In the genomic region with DNA sequence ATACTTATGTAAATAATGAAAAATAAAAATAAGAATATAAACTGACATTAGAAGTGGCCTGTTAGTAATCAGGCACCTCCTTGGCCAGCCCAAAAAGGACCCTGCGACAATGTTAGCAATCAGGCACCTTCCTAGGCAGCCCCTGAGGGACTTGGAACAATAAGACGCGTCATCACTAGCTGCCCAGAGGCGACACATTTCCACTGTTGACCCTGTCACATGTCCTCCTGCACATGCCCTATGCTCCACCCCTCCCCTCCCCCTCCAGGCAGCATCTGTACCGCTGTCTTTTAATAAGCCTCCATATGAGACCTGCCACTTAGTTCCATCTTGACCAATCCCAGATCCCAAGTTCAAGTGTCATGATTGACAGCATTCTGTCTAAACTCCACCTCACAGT, we compare ENCODE assay signal across 18 mouse cellular contexts.
DNase-seq lines count a peak whose midpoint lies in the region; ATAC-seq and TF ChIP-seq lines count a peak whose summit lies in the region.
"Had no signal": no experiment of that assay in that cellular context is flagged by ENCODE, and none has a peak within 500 bp of the region (broad histone marks: within the 10 kb centered on the region; RNA-seq: fewer than 3 reads in every experiment).

No protein-coding gene starts in this region.

- H3K36me3 ChIP-seq in heart, postnatal 0 days (replicated peaks; ENCODE audit: control insufficient read depth, insufficient read depth, low read length) = no peaks in the 10 kb centered on the region
- no peaks in the 10 kb centered on the region for H3K36me3 ChIP-seq in lung, embryonic 15.5 days
- H3K36me3 ChIP-seq: embryonic facial prominence, embryonic 12.5 days; intestine, embryonic 15.5 days; midbrain, embryonic 12.5 days had no signal

- H3K4me1 ChIP-seq in heart, postnatal 0 days (ENCODE audit: control insufficient read depth, insufficient read depth) = peaks cover 12% of the 10 kb centered on the region; the same call in 1 of the 2 replicates
- peaks cover 26% of the 10 kb centered on the region for H3K4me1 ChIP-seq in lung, embryonic 15.5 days

- H3K4me3 ChIP-seq in heart, postnatal 0 days (ENCODE audit: low read depth, low read length) = no peak overlapping the region
- no peak overlapping the region for H3K4me3 ChIP-seq in lung, embryonic 15.5 days
- H3K4me3 ChIP-seq: embryonic facial prominence, embryonic 12.5 days; intestine, embryonic 15.5 days; midbrain, embryonic 12.5 days had no signal

- no peak for TF ChIP-seq EP300 in heart, postnatal 0 days (IDR thresholded peaks at IDR 0.05; ENCODE audit: low read depth)

- intact Hi-C loops in heart, postnatal 36 days (cut with DNase I) = no loop called here

- WGBS in heart, postnatal 0 days = 49% methylated on average over 5 of the region's 5 CpGs
- 62% methylated on average over 5 of the region's 5 CpGs for WGBS in lung, embryonic 15.5 days

- H3K4me2 ChIP-seq in heart, postnatal 0 days (ENCODE audit: low read depth, low read length) = no peak overlapping the region
- H3K4me2 ChIP-seq in lung, embryonic 15.5 days = no peak overlapping the region
- H3K4me2 ChIP-seq: embryonic facial prominence, embryonic 12.5 days; intestine, embryonic 15.5 days; midbrain, embryonic 12.5 days had no signal

- no peak for TF ChIP-seq CTCF in heart, postnatal 0 days (IDR thresholded peaks at IDR 0.05; ENCODE audit: low read depth)

- H3K27me3 ChIP-seq in heart, postnatal 0 days (ENCODE audit: control insufficient read depth, insufficient read depth, low read length) = no peaks in the 10 kb centered on the region
- no peaks in the 10 kb centered on the region for H3K27me3 ChIP-seq in lung, embryonic 15.5 days
- H3K27me3 ChIP-seq: CH12.LX; intestine, embryonic 15.5 days; midbrain, embryonic 12.5 days had no signal

- DNase-seq in embryo, embryonic 10 days (ENCODE audit: low spot score) = peak; percentile 48
- no peak for DNase-seq in embryo, embryonic 10.5 days (ENCODE audit: low spot score)
- DNase-seq in heart, postnatal 0 days (ENCODE audit: low spot score) = peak; percentile 14
- DNase-seq in heart, postnatal 36 days = no peak
- no peak for DNase-seq in lung, adult 18-20 months
- peak; percentile 92 for DNase-seq in R1 (ENCODE audit: low read depth, low spot score)
- DNase-seq: adrenal gland, adult 8-10 months; cerebellum, adult 9-11 months; gastrocnemius, postnatal 25 days; kidney, postnatal 14 days; liver; thymus, adult 18-20 months had no signal

- ATAC-seq in heart, postnatal 0 days (ENCODE audit: insufficient read depth, low read depth) = peak; percentile 26; the same call in 1 of the 2 replicates
- ATAC-seq in lung, embryonic 15.5 days (ENCODE audit: borderline replicate concordance, extremely low read depth, low FRiP score, low TSS enrichment) = no peak
- ATAC-seq in cerebellum, adult (ENCODE audit: insufficient number of reproducible peaks, low FRiP score, low TSS enrichment) = no peak
- ATAC-seq: intestine, embryonic 15.5 days had no signal

- H3K9me3 ChIP-seq in heart, postnatal 0 days (replicated peaks; ENCODE audit: control insufficient read depth, low read length) = no peaks in the 10 kb centered on the region
- H3K9me3 ChIP-seq in lung, embryonic 15.5 days = no peaks in the 10 kb centered on the region
- H3K9me3 ChIP-seq: embryonic facial prominence, embryonic 12.5 days; intestine, embryonic 15.5 days; midbrain, embryonic 12.5 days had no signal

- H3K27ac ChIP-seq in heart, postnatal 0 days (ENCODE audit: low read depth) = peak overlapping the region; percentile 15; the same call in 1 of the 2 replicates
- H3K27ac ChIP-seq in lung, embryonic 15.5 days = peak overlapping the region; percentile 51
- H3K27ac ChIP-seq: embryonic facial prominence, embryonic 12.5 days; intestine, embryonic 15.5 days; midbrain, embryonic 12.5 days had no signal

- no peak overlapping the region for H3K9ac ChIP-seq in heart, postnatal 0 days (replicated peaks; ENCODE audit: low read depth, low read length)
- H3K9ac ChIP-seq in lung, embryonic 15.5 days = no peak overlapping the region
- H3K9ac ChIP-seq: embryonic facial prominence, embryonic 12.5 days; intestine, embryonic 15.5 days; midbrain, embryonic 12.5 days had no signal

Comparison
In these comparisons a context has a peak if more than half of its experiments do, and no peak if none do; other contexts are left out.
1. DNase-seq: peak in embryo, embryonic 10 days (single experiment), heart, postnatal 0 days (single experiment) and R1 (single experiment); none in embryo, embryonic 10.5 days (single experiment), heart, postnatal 36 days (0 of 2) and lung, adult 18-20 months (0 of 2).